Mouse (Mus musculus) limb, embryonic 12.5 days (tissue): ENCODE data around the gene Mgat2. TPM values are rescaled to one million over a fixed set of nuclear protein-coding genes. Genes with fewer than 3 reads are reported as not detected.

Experiments
- ATAC-seq: fragments of 200-750 bp; cut with Nextera tagmentation; 2 replicates; pipeline ENCODE4 v1.8.0; 2017; ENCODE audit warnings: low read depth, moderate TSS enrichment; ENCODE audit not compliant: insufficient number of reproducible peaks, insufficient read depth, low FRiP score, low TSS enrichment
- H3K27ac ChIP-seq: fragments of 300-500 bp; sonication (generic); 2 replicates; pipeline ENCODE4 v1.5.1; 2016; ENCODE audit warnings: mild to moderate bottlenecking, moderate library complexity
- H3K27me3 ChIP-seq: fragments of 300-500 bp; sonication (generic); 2 replicates; pipeline ENCODE4 v1.6.1; 2016; ENCODE audit warnings: mild to moderate bottlenecking, moderate library complexity
- H3K36me3 ChIP-seq: fragments of 300-500 bp; sonication (generic); 2 replicates; pipeline ENCODE4 v1.6.1; 2016; ENCODE audit warnings: mild to moderate bottlenecking, moderate library complexity
- H3K4me1 ChIP-seq: fragments of 300-500 bp; sonication (generic); replicated peaks from 2 replicates; pipeline ENCODE4 v1.6.1; 2016
- H3K4me2 ChIP-seq: fragments of 300-500 bp; sonication (generic); 2 replicates; pipeline ENCODE4 v1.6.1; 2016; ENCODE audit warnings: mild to moderate bottlenecking, moderate library complexity
- H3K4me3 ChIP-seq: fragments of 300-500 bp; sonication (generic); replicated peaks from 2 replicates; pipeline ENCODE4 v1.5.1; 2016; ENCODE audit warnings: mild to moderate bottlenecking
- H3K9ac ChIP-seq: fragments of 300-500 bp; sonication (generic); replicated peaks from 2 replicates; pipeline ENCODE4 v1.6.1; 2016; ENCODE audit warnings: mild to moderate bottlenecking, moderate library complexity
- H3K9me3 ChIP-seq: fragments of 300-500 bp; sonication (generic); 2 replicates; pipeline ENCODE4 v1.6.1; 2016; ENCODE audit warnings: mild to moderate bottlenecking, moderate library complexity
- WGBS: fragments of 180-500 bp; shearing (Covaris S2); methylation state at CpG from one replicate; pipeline ENCODE4 v1.1.7; 2016; 5-methylcytosine and 5-hydroxymethylcytosine counted together
- polyA plus RNA-seq: library from polyadenylated mRNA; unstranded; fragments of >200 nt; fragmentation: Nextera tagmentation; extraction: Ambion mirVana; gene quantifications from 2 replicates; pipeline ENCODE4 v1.2.1, GENCODE M21; 2016

Mgat2 gene
- polyA plus RNA-seq, 1 experiment from 2014 or later: 48.4 TPM

DNA sequence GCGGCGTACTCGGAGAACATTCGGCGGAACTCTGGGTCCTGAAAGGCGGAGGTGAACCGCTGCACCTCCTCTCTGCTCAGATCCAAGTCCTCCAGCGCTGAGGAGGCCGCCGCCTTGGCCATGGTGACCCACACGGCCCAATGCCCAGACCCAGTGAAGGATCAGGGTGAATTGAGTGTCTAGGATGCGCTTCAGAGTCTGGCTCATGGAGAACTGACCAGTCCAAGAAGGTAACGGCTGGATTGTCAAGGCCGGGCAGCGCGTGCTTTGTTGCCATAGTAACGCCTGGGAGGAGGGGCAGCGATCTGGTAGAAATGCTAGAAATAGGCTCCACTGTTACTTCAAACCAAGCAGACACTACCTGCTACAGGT is 14.2 kb downstream of the Mgat2 start, which contains the start of gene Dnaaf2:
Dnaaf2 (minus strand) TSS at position 266 of the 372 bp plus-strand sequence.
- H3K4me2 ChIP-seq: peak within 1 kb of the TSS; percentile 95
- no peaks in the 10 kb centered on the region for H3K9me3 ChIP-seq
- peaks cover 34% of the 10 kb centered on the region for H3K36me3 ChIP-seq
- 1% methylated on average over 18 of the region's 18 CpGs for WGBS
- H3K4me1 ChIP-seq: peaks cover 22% of the 10 kb centered on the region
- peak within 1 kb of the TSS; percentile 86 for H3K9ac ChIP-seq
- peak within 1 kb of the TSS; percentile 92 for H3K4me3 ChIP-seq
- no peaks in the 10 kb centered on the region for H3K27me3 ChIP-seq
- peak within 1 kb of the TSS; percentile 91 for H3K27ac ChIP-seq
- peak; percentile 32; the same call in 1 of the 2 replicates for ATAC-seq

DNA sequence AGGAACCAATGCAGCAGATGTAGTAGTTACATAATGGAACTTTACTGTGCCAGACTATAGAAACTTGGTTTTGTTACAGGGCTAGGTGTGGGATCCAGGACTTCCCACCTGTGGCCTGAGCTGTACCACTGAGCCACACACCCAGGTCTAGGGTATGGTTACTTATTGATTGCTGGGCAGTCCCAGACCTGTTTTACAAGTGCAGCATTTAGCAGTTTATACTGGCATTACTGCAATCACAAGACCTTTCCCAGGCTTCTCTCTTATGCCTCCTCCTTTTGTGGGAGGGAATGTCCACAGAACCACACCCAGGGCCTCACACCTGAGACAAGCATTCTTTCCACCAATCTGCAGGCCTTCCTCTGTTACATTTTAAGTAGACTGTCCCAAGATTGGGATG is 15.0 kb downstream of the Mgat2 start:
- no peak for ATAC-seq
- no peaks in the 10 kb centered on the region for H3K9me3 ChIP-seq
- H3K27me3 ChIP-seq: no peaks in the 10 kb centered on the region
- no peak overlapping the region for H3K4me3 ChIP-seq
- H3K9ac ChIP-seq: no peak overlapping the region
- H3K4me1 ChIP-seq: peaks cover 22% of the 10 kb centered on the region
- peak overlapping the region; percentile 95 for H3K4me2 ChIP-seq
- no peak overlapping the region for H3K27ac ChIP-seq
- peaks cover 40% of the 10 kb centered on the region for H3K36me3 ChIP-seq

DNA sequence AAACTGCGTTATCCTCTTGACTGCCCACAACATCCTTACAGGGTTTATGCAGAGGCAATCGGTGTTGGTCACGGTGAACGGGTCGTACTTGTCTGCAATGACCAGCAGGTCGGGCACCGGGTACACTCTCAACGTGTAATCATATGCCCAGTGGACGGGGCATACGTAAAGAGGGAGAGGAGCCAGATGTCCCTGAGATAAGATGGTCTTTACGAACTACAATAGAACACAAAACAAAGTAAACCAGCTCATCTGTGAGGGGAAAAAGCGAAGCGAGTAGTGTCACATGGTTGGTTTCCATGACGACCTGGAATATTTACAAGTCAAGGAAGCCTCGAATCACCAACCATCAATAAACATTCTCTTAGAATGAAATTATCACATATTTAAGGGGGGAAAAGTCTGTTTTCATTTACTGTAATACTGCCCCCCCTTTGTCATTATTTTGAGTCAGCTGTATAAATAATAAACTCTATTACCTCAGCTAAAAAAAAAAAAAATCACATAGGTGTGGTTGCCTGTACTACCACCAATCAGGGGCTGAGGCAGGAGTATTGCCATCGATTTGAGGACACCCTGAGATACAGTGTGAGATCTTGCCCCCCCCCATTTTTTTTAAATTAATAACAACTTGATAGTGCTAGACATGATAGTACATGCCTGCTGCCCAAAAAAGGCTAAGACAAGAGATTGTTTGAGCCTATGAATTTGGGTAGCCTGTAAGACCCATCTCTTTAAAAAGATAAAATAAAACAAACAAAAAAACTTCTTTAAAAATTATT is 20.3 kb downstream of the Mgat2 start, which contains the start of gene Gm49384:
Gm49384 (minus strand) TSS at position 216 of the 782 bp plus-strand sequence.
- 88% methylated on average over 16 of the region's 16 CpGs for WGBS
- no peaks in the 10 kb centered on the region for H3K27me3 ChIP-seq
- peaks cover 2% of the 10 kb centered on the region; the same call in 1 of the 2 replicates for H3K4me1 ChIP-seq
- no peak within 1 kb of the TSS for H3K9ac ChIP-seq
- no peak within 1 kb of the TSS for H3K4me3 ChIP-seq
- no peak for ATAC-seq
- peaks cover 65% of the 10 kb centered on the region for H3K36me3 ChIP-seq
- no peak within 1 kb of the TSS for H3K4me2 ChIP-seq
- H3K27ac ChIP-seq: no peak within 1 kb of the TSS
- no peaks in the 10 kb centered on the region for H3K9me3 ChIP-seq

DNA sequence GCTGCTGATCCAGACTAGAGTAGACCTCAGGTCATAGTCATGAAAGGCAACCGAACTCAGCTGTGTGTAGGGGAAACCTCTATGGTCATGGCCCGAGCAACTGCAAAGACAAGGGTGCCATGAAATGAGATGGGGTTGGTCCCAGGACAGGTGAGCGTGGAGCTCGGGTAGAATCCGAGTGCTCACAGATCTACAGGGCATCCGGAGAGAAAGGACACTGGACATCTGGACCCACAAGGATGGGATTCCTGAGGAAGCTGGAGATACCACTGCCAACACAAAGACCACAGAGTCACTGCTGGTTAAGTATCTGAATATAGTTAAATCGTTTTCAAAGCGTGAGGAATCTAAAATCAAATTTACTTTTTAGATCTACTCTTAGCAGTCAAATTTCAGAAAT is 23.4 kb downstream of the Mgat2 start:
- no peaks in the 10 kb centered on the region for H3K9me3 ChIP-seq
- no peaks in the 10 kb centered on the region for H3K4me1 ChIP-seq
- H3K4me2 ChIP-seq: no peak overlapping the region
- H3K9ac ChIP-seq: no peak overlapping the region
- no peak overlapping the region for H3K4me3 ChIP-seq
- H3K36me3 ChIP-seq: peaks cover 66% of the 10 kb centered on the region
- H3K27ac ChIP-seq: no peak overlapping the region
- 92% methylated on average over 8 of the region's 8 CpGs for WGBS
- H3K27me3 ChIP-seq: no peaks in the 10 kb centered on the region
- no peak for ATAC-seq

DNA sequence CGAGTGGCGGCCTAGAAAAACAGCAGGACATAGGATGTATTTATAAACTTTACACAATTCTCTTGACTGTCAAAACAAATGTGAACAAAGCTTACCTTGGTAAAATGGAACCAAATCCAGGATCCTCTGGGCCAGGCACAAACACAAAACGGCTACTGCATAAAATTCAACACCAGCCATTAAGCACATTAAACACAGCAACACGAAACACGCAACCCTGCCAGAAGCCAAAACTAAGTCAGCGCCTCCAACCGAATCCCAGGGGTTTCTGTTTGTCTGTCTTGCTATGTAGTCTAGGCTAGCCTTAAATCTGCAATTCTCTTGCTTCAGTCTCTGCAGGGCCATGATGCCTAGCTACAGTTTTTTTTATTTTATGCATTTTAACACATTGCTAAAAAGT is 24.0 kb downstream of the Mgat2 start:
- Histone ChIP-seq H3K27me3 (no peaks in the 10 kb centered on the region), H3K4me2 (no peak overlapping the region), H3K4me3 (no peak overlapping the region), H3K9ac (no peak overlapping the region), H3K27ac (no peak overlapping the region), H3K4me1 (no peaks in the 10 kb centered on the region), H3K36me3 (peaks cover 65% of the 10 kb centered on the region), H3K9me3 (no peaks in the 10 kb centered on the region)
- 90% methylated on average over 7 of the region's 7 CpGs for WGBS
- ATAC-seq: no peak

DNA sequence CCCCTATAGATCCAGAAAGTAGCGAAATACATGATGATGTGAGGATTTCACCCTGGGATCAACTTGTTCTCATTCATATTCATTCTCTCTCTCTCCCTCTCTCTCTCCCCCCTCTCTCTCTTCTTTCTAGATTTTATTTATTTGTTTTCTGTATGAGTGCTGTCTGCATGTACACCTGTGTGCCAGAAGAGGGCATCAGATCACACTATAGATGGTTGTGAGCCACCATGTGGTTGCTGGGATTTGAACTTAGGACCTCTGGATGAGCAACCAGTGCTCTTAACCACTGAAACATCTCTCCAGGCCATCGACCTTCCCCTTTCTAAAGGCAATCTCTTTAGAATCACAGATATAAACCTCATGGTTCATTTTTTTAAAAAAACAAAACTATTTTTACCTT is 24.6 kb downstream of the Mgat2 start:
- no peak overlapping the region for H3K4me3 ChIP-seq
- H3K36me3 ChIP-seq: peaks cover 65% of the 10 kb centered on the region
- H3K4me1 ChIP-seq: no peaks in the 10 kb centered on the region
- H3K27ac ChIP-seq: no peak overlapping the region
- no peak overlapping the region for H3K4me2 ChIP-seq
- no peak for ATAC-seq
- WGBS: 92% methylated on average over 2 of the region's 2 CpGs
- H3K27me3 ChIP-seq: no peaks in the 10 kb centered on the region
- H3K9me3 ChIP-seq: no peaks in the 10 kb centered on the region
- no peak overlapping the region for H3K9ac ChIP-seq

DNA sequence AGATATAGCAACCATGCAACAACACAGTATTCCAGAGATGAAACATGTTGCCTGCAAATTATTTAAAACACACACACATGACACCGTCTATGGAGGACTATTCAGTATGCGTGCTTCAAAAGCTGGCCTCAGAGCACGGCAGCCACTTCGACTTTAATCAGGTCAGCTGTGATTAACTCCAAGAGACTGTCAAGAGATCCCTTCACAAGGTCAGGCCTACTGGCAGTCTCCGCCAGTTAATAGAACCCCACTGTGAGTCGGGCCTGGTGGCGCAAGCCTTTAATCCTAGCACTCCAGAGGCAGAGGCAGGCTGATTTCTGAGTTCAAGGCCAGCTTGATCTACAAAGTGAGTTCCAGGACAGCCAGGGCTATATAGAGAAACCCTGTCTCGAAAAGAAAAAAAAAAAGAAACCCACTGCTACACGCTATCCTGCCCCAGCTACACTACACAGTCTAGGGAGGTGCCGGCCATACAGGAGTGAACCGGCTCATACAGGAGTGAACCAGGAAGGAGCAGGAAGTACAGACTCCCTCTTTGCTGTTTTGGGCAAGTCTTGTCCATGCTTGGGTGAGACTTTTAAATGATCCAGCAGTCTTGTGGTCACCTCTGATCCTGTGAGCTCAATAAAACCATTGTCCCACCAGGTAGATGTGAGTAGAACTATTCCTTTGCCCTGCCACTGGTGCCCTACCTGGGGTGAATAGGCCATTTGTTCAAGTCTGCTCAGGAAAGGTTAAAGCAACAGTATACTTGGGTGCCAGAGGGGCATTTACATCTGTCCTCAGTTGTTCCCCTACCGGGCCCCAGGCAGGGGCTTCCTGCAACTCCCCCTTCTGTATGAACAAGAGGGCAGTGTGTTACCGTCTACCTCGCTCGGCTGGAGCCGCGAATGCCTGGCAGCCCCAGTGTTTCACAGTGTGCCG is 26.4 kb downstream of the Mgat2 start:
- WGBS: 89% methylated on average over 18 of the region's 18 CpGs
- ATAC-seq: peak; percentile 63
- H3K27me3 ChIP-seq: no peaks in the 10 kb centered on the region
- no peak overlapping the region for H3K9ac ChIP-seq
- peaks cover 78% of the 10 kb centered on the region for H3K36me3 ChIP-seq
- no peaks in the 10 kb centered on the region for H3K9me3 ChIP-seq
- H3K4me3 ChIP-seq: no peak overlapping the region
- H3K27ac ChIP-seq: peak overlapping the region; percentile 66; the same call in 1 of the 2 replicates
- H3K4me2 ChIP-seq: no peak overlapping the region
- H3K4me1 ChIP-seq: no peaks in the 10 kb centered on the region

DNA sequence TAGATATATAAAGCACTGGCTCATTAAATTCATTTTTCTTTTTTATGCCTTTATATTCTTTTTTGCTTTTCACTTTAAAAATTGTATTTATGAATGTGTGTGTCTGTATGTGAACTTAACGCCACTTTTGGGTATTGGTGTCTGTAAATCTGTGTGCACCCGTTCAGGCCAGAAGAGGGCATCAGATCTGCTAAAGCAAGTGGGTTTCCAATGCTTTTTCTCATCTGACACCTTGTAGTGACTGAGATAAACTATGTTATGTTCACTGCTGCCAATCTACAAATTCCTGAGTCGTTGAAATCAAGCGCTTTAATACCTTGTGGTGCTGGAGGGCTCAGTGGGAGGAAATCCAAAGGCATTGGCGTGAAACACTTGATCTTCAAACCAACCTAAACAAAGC is 27.1 kb downstream of the Mgat2 start:
- no peaks in the 10 kb centered on the region for H3K4me1 ChIP-seq
- peaks cover 84% of the 10 kb centered on the region for H3K36me3 ChIP-seq
- H3K27me3 ChIP-seq: no peaks in the 10 kb centered on the region
- ATAC-seq: no peak
- no peak overlapping the region for H3K4me3 ChIP-seq
- no peak overlapping the region for H3K9ac ChIP-seq
- no peak overlapping the region for H3K4me2 ChIP-seq
- no peaks in the 10 kb centered on the region for H3K9me3 ChIP-seq
- peak overlapping the region; percentile 37; the same call in 1 of the 2 replicates for H3K27ac ChIP-seq
- 84% methylated on average over 5 of the region's 5 CpGs for WGBS

DNA sequence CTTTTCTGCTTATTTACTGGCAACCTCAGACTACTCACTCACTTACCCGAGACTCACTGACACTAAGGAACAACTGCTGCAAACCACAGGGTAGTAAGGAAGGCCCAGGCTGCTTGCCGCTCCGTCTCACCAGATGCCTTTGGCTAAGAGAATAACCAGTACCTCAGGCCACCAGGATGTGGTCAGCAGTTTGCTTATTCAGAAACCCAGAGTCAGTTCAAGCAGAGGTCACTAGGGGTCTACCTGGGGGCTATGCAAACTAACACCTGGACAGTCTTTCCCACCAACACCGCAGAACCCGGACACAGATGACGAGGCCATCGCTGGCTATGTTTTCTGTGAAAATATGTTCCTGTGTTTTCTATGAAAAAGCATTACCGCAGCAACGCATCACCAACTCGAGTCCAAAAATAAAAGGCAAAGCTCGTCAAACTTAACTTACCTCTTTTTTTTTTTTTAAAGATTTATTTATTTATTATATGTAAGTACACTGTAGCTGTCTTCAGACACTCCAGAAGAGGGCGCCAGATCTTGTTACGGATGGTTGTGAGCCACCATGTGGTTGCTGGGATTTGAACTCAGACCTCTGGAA is 29.3 kb downstream of the Mgat2 start:
- Histone ChIP-seq H3K4me1 (no peaks in the 10 kb centered on the region), H3K9ac (no peak overlapping the region), H3K4me3 (no peak overlapping the region), H3K9me3 (no peaks in the 10 kb centered on the region), H3K27me3 (no peaks in the 10 kb centered on the region), H3K4me2 (no peak overlapping the region), H3K36me3 (peaks cover 87% of the 10 kb centered on the region), H3K27ac (no peak overlapping the region)
- ATAC-seq: no peak
- WGBS: 94% methylated on average over 13 of the region's 13 CpGs

DNA sequence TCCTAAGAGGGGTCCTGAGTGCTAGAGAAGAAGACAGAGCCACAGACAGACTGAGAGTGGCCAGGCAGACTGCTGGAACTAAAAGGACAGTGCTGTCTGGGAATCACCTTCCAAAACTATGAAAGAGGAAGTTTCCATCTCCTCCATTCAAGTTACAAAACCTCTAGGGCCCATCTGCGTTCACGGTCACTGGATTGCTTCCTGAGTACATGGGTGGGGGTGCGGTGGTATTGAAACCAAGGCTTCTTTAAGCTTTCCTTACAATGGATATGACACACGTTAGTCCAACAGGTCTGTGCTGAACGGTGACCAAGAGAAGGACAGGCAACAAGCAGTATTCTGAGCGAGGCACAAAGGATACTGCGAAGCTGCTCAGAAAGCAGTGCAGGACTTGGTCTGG is 30.4 kb downstream of the Mgat2 start:
- Histone ChIP-seq H3K36me3 (peaks cover 90% of the 10 kb centered on the region), H3K4me3 (no peak overlapping the region), H3K27ac (no peak overlapping the region), H3K9me3 (no peaks in the 10 kb centered on the region), H3K9ac (no peak overlapping the region), H3K27me3 (no peaks in the 10 kb centered on the region), H3K4me2 (no peak overlapping the region), H3K4me1 (no peaks in the 10 kb centered on the region)
- 90% methylated on average over 7 of the region's 7 CpGs for WGBS
- no peak for ATAC-seq
